Mouse (Mus musculus): ENCODE measurements around the gene Slk. TPM values are rescaled to one million over a fixed set of nuclear protein-coding genes. Genes with fewer than 3 reads are reported as not detected.
A peak's percentile ranks its signal among the peaks of the same experiment; 100 is the strongest.

Gene Slk
- polyA plus RNA-seq, 1 experiment from 2014 or later, result 14.6 TPM

- no peak for ATAC-seq
- TF ChIP-seq EP300 (IDR thresholded peaks at IDR 0.05) (peak; percentile 30; the same call in 1 of the 2 replicates), CTCF (IDR thresholded peaks at IDR 0.05) (no peak)
- WGBS, result 14% methylated on average over 13 of the region's 13 CpGs
- Histone ChIP-seq H3K9me3 (ENCODE audit: low read length) (no peaks in the 10 kb centered on the region), H3K4me3 (ENCODE audit: low read depth, low read length) (peak overlapping the region; percentile 89), H3K27ac (ENCODE audit: low read length) (peak overlapping the region; percentile 99), H3K36me3 (ENCODE audit: insufficient read depth, low read length) (no peaks in the 10 kb centered on the region), H3K4me2 (replicated peaks; ENCODE audit: low read depth, low read length) (peak overlapping the region; percentile 72), H3K4me1 (ENCODE audit: insufficient read depth, low read depth, low read length) (peaks cover 9% of the 10 kb centered on the region), H3K27me3 (replicated peaks; ENCODE audit: insufficient read depth, low read length) (no peaks in the 10 kb centered on the region), H3K9ac (replicated peaks; ENCODE audit: low read depth) (0 out of 2 replicates have a peak overlapping the region, but pooled peaks have one; percentile 93)
- no peak for DNase-seq (ENCODE audit: low spot score)
Measured at GRCm38 (mm10) chr19:47578581-47579224, 775 bp upstream of the Slk start.

- H3K4me3 ChIP-seq (ENCODE audit: low read depth, low read length), result peak overlapping the region; percentile 89
- H3K27ac ChIP-seq (ENCODE audit: low read length), result peak overlapping the region; percentile 99
- H3K9ac ChIP-seq (replicated peaks; ENCODE audit: low read depth), result peak overlapping the region; percentile 93
- ATAC-seq (peak; percentile 62), DNase-seq (ENCODE audit: low spot score) (peak; percentile 50)
- no peaks in the 10 kb centered on the region for H3K27me3 ChIP-seq (replicated peaks; ENCODE audit: insufficient read depth, low read length)
- 0% methylated on average over 48 of the region's 96 CpGs for WGBS
- no peaks in the 10 kb centered on the region for H3K9me3 ChIP-seq (ENCODE audit: low read length)
- TF ChIP-seq CTCF (IDR thresholded peaks at IDR 0.05) (no peak), EP300 (IDR thresholded peaks at IDR 0.05) (no peak)
- peaks cover 9% of the 10 kb centered on the region for H3K4me1 ChIP-seq (ENCODE audit: insufficient read depth, low read depth, low read length)
- H3K4me2 ChIP-seq (replicated peaks; ENCODE audit: low read depth, low read length), result peak overlapping the region; percentile 72
- H3K36me3 ChIP-seq (ENCODE audit: insufficient read depth, low read length), result no peaks in the 10 kb centered on the region
Measured at GRCm38 (mm10) chr19:47579788-47580631, 532 bp downstream of the Slk start.

GRCm38 (mm10) chr19:47585772-47586171 is 6.3 kb downstream of the Slk start:
- Histone ChIP-seq H3K36me3 (ENCODE audit: insufficient read depth, low read length) (no peaks in the 10 kb centered on the region), H3K9ac (replicated peaks; ENCODE audit: low read depth) (no peak overlapping the region), H3K27me3 (replicated peaks; ENCODE audit: insufficient read depth, low read length) (no peaks in the 10 kb centered on the region), H3K4me2 (replicated peaks; ENCODE audit: low read depth, low read length) (no peak overlapping the region), H3K9me3 (ENCODE audit: low read length) (no peaks in the 10 kb centered on the region), H3K4me3 (ENCODE audit: low read depth, low read length) (no peak overlapping the region), H3K27ac (ENCODE audit: low read length) (no peak overlapping the region), H3K4me1 (ENCODE audit: insufficient read depth, low read depth, low read length) (peaks cover 8% of the 10 kb centered on the region; the same call in 1 of the 2 replicates)
- WGBS, result 76% methylated on average over 1 of the region's 1 CpGs
- no peak for TF ChIP-seq CTCF (IDR thresholded peaks at IDR 0.05)
- TF ChIP-seq EP300 (IDR thresholded peaks at IDR 0.05), result no peak
- ATAC-seq (no peak), DNase-seq (ENCODE audit: low spot score) (no peak)

GRCm38 (mm10) chr19:47587009-47587408 is 7.5 kb downstream of the Slk start:
- H3K9ac ChIP-seq (replicated peaks; ENCODE audit: low read depth), result no peak overlapping the region
- no peak for TF ChIP-seq CTCF (IDR thresholded peaks at IDR 0.05)
- TF ChIP-seq EP300 (IDR thresholded peaks at IDR 0.05), result no peak
- DNase-seq (ENCODE audit: low spot score) (no peak), ATAC-seq (no peak)
- H3K4me1 ChIP-seq (ENCODE audit: insufficient read depth, low read depth, low read length), result peaks cover 5% of the 10 kb centered on the region; the same call in 1 of the 2 replicates
- no peak overlapping the region for H3K4me2 ChIP-seq (replicated peaks; ENCODE audit: low read depth, low read length)
- WGBS, result 81% methylated on average over 1 of the region's 1 CpGs
- no peak overlapping the region for H3K4me3 ChIP-seq (ENCODE audit: low read depth, low read length)
- H3K36me3 ChIP-seq (ENCODE audit: insufficient read depth, low read length), result no peaks in the 10 kb centered on the region
- H3K9me3 ChIP-seq (ENCODE audit: low read length), result no peaks in the 10 kb centered on the region
- no peaks in the 10 kb centered on the region for H3K27me3 ChIP-seq (replicated peaks; ENCODE audit: insufficient read depth, low read length)
- H3K27ac ChIP-seq (ENCODE audit: low read length), result no peak overlapping the region

DNA sequence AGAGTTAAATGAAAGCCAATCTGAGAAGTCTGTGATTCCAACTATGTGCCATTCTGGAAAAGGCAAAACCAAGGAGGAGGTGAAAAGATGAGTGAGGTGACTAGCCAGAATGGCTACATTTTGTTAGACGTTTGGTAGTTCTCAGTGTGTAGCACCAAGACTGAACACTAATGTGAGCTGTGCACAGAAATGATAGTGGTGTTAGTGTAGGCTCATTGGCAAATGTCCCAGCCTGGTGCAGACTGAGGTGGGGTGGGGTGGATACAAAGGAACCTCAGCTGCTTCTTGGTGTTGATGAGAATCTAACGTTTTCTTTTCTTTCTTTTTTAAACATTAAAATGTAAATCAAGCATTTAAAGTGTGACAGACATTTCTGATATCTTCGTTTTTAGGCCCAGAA is 29.0 kb downstream of the Slk start:
- Histone ChIP-seq H3K4me2 (replicated peaks; ENCODE audit: low read depth, low read length) (no peak overlapping the region), H3K9me3 (ENCODE audit: low read length) (no peaks in the 10 kb centered on the region), H3K27ac (ENCODE audit: low read length) (peak overlapping the region; percentile 9; the same call in 1 of the 2 replicates), H3K4me1 (ENCODE audit: insufficient read depth, low read depth, low read length) (no peaks in the 10 kb centered on the region), H3K27me3 (replicated peaks; ENCODE audit: insufficient read depth, low read length) (no peaks in the 10 kb centered on the region), H3K4me3 (ENCODE audit: low read depth, low read length) (no peak overlapping the region), H3K9ac (replicated peaks; ENCODE audit: low read depth) (no peak overlapping the region), H3K36me3 (ENCODE audit: insufficient read depth, low read length) (no peaks in the 10 kb centered on the region)
- ATAC-seq, result no peak
- TF ChIP-seq CTCF (IDR thresholded peaks at IDR 0.05), result no peak
- TF ChIP-seq EP300 (IDR thresholded peaks at IDR 0.05), result no peak
- DNase-seq (ENCODE audit: low spot score), result no peak
- WGBS, result 39% methylated on average over 3 of the region's 3 CpGs

- Histone ChIP-seq H3K9me3 (ENCODE audit: low read length) (no peaks in the 10 kb centered on the region), H3K4me2 (replicated peaks; ENCODE audit: low read depth, low read length) (no peak overlapping the region), H3K9ac (replicated peaks; ENCODE audit: low read depth) (no peak overlapping the region), H3K36me3 (ENCODE audit: insufficient read depth, low read length) (peaks cover 22% of the 10 kb centered on the region; the same call in 1 of the 2 replicates), H3K27me3 (replicated peaks; ENCODE audit: insufficient read depth, low read length) (no peaks in the 10 kb centered on the region), H3K27ac (ENCODE audit: low read length) (no peak overlapping the region), H3K4me1 (ENCODE audit: insufficient read depth, low read depth, low read length) (no peaks in the 10 kb centered on the region), H3K4me3 (ENCODE audit: low read depth, low read length) (no peak overlapping the region)
- WGBS, result 58% methylated on average over 7 of the region's 7 CpGs
- ATAC-seq (no peak), DNase-seq (ENCODE audit: low spot score) (no peak)
- TF ChIP-seq EP300 (IDR thresholded peaks at IDR 0.05) (no peak), CTCF (IDR thresholded peaks at IDR 0.05) (peak; percentile 26)
Measured at GRCm38 (mm10) chr19:47613442-47613841, 34.0 kb downstream of the Slk start.

All from lung, postnatal 0 days (tissue).